33 mouse cellular contexts compared by ENCODE assay signal in genomic region chr6:84619166-84619565, GRCm38 (mm10).
"Had no signal": no experiment of that assay in that cellular context is flagged by ENCODE, and none has a peak within 500 bp of the region (broad histone marks: within the 10 kb centered on the region; RNA-seq: fewer than 3 reads in every experiment).

No protein-coding gene starts in this region.

- H3K27me3 ChIP-seq: heart, embryonic 13.5 days; heart, embryonic 15.5 days; hindbrain, embryonic 12.5 days; hindbrain, embryonic 13.5 days; hindbrain, embryonic 15.5 days; intestine, embryonic 15.5 days; kidney, embryonic 15.5 days had no signal

- H3K36me3 ChIP-seq: heart, embryonic 15.5 days had no signal

- H3K4me3 ChIP-seq: heart, embryonic 13.5 days; heart, embryonic 15.5 days; hindbrain, embryonic 10.5 days; hindbrain, embryonic 12.5 days; hindbrain, embryonic 13.5 days; hindbrain, embryonic 15.5 days; intestine, embryonic 15.5 days; kidney, embryonic 15.5 days; layer of hippocampus, adult 2 months; left cerebral cortex, adult 2 months had no signal

- H3K9me3 ChIP-seq: heart, embryonic 13.5 days; heart, embryonic 15.5 days; hindbrain, embryonic 10.5 days; hindbrain, embryonic 12.5 days; hindbrain, embryonic 13.5 days; hindbrain, embryonic 15.5 days; intestine, embryonic 15.5 days; kidney, embryonic 15.5 days had no signal

- ATAC-seq: hindbrain, embryonic 16.5 days; hindbrain, postnatal 0 days; inflammation-experienced regulatory T-cells, adult 6 months; intestine, embryonic 15.5 days; intestine, embryonic 16.5 days; intestine, postnatal 0 days had no signal

- H3K4me2 ChIP-seq: heart, embryonic 11.5 days; heart, embryonic 13.5 days; heart, embryonic 15.5 days; hindbrain, embryonic 12.5 days; hindbrain, embryonic 13.5 days; hindbrain, embryonic 14.5 days; hindbrain, embryonic 15.5 days; intestine, embryonic 15.5 days; kidney, embryonic 15.5 days had no signal

- H3K4me1 ChIP-seq: heart, embryonic 13.5 days; heart, embryonic 15.5 days; hindbrain, embryonic 13.5 days; hindbrain, embryonic 15.5 days had no signal

- H3K9ac ChIP-seq: heart, embryonic 13.5 days; heart, embryonic 15.5 days; hindbrain, embryonic 12.5 days; hindbrain, embryonic 13.5 days; hindbrain, embryonic 14.5 days; hindbrain, embryonic 15.5 days; intestine, embryonic 15.5 days; kidney, embryonic 15.5 days had no signal

- H3K27ac ChIP-seq: heart, embryonic 13.5 days; heart, embryonic 15.5 days; hindbrain, embryonic 10.5 days; hindbrain, embryonic 12.5 days; hindbrain, embryonic 13.5 days; hindbrain, embryonic 14.5 days; hindbrain, embryonic 15.5 days; hindbrain, postnatal 0 days; intestine, embryonic 15.5 days; kidney, embryonic 15.5 days; kidney, postnatal 0 days; layer of hippocampus, adult 2 months; left cerebral cortex, adult 2 months had no signal

- DNase-seq: heart, postnatal 14 days; heart, postnatal 36 days; heart, postnatal 4 days; kidney, adult 11 months; kidney, adult 18-20 months; kidney, adult 2 months; kidney, adult 8-10 months; kidney, adult 9 months; kidney, postnatal 10 days; kidney, postnatal 14 days; kidney, postnatal 25 days; kidney, postnatal 36 days; kidney, postnatal 4 days; layer of hippocampus, adult 9-11 months; layer of hippocampus, postnatal 36 days had no signal
